Mouse (Mus musculus): ENCODE data around the gene Ston2. TPM values are rescaled to one million over a fixed set of nuclear protein-coding genes. Genes with fewer than 3 reads are reported as not detected.
"Not testable (repeated sequence)": the region's sequence is repeated elsewhere in the genome, so short reads cannot be mapped to it uniquely, and the experiment has no call there.

Ston2 gene
- polyA plus RNA-seq, 1 experiment from 2014 or later = 6.7 TPM

- no peak overlapping the region for H3K4me2 ChIP-seq
- ATAC-seq (replicated peaks; ENCODE audit: insufficient number of reproducible peaks, low FRiP score, low TSS enrichment) = no peak
- no peak overlapping the region for H3K9ac ChIP-seq (ENCODE audit: low read depth, low read length)
- H3K4me1 ChIP-seq (ENCODE audit: control insufficient read depth, insufficient read depth, low read length) = peaks cover 9% of the 10 kb centered on the region; the same call in 1 of the 2 replicates
- whole genome bisulfite sequencing (ENCODE audit: insufficient replicate concordance) = 85% methylated on average over 5 of the region's 5 CpGs
- no peak overlapping the region for H3K4me3 ChIP-seq (ENCODE audit: low read depth, low read length)
- H3K9me3 ChIP-seq (replicated peaks; ENCODE audit: control insufficient read depth, low read length) = no peaks in the 10 kb centered on the region
- no peaks in the 10 kb centered on the region for H3K27me3 ChIP-seq (ENCODE audit: control insufficient read depth, insufficient read depth, low read length)
- no peak overlapping the region for H3K27ac ChIP-seq (ENCODE audit: low read depth, low read length)
- no peaks in the 10 kb centered on the region for H3K36me3 ChIP-seq (ENCODE audit: control insufficient read depth, insufficient read depth, low read length)
Observed at GRCm38 (mm10) chr12:91752711-91753110, 35.5 kb downstream of the Ston2 start.

- Histone ChIP-seq H3K4me3 (ENCODE audit: low read depth, low read length) (no peak overlapping the region), H3K4me2 (no peak overlapping the region), H3K36me3 (ENCODE audit: control insufficient read depth, insufficient read depth, low read length) (no peaks in the 10 kb centered on the region), H3K9me3 (replicated peaks; ENCODE audit: control insufficient read depth, low read length) (no peaks in the 10 kb centered on the region), H3K4me1 (ENCODE audit: control insufficient read depth, insufficient read depth, low read length) (peaks cover 9% of the 10 kb centered on the region; the same call in 1 of the 2 replicates), H3K27me3 (ENCODE audit: control insufficient read depth, insufficient read depth, low read length) (no peaks in the 10 kb centered on the region), H3K27ac (ENCODE audit: low read depth, low read length) (no peak overlapping the region), H3K9ac (ENCODE audit: low read depth, low read length) (no peak overlapping the region)
- WGBS (ENCODE audit: insufficient replicate concordance) = 81% methylated on average over 13 of the region's 13 CpGs
- no peak for ATAC-seq (replicated peaks; ENCODE audit: insufficient number of reproducible peaks, low FRiP score, low TSS enrichment)
Observed at GRCm38 (mm10) chr12:91751893-91752597, 36.1 kb downstream of the Ston2 start.

- Histone ChIP-seq H3K4me2 (no peak overlapping the region), H3K9ac (ENCODE audit: low read depth, low read length) (no peak overlapping the region), H3K27ac (ENCODE audit: low read depth, low read length) (no peak overlapping the region), H3K4me3 (ENCODE audit: low read depth, low read length) (no peak overlapping the region), H3K4me1 (ENCODE audit: control insufficient read depth, insufficient read depth, low read length) (peaks cover 14% of the 10 kb centered on the region), H3K9me3 (replicated peaks; ENCODE audit: control insufficient read depth, low read length) (no peaks in the 10 kb centered on the region), H3K27me3 (ENCODE audit: control insufficient read depth, insufficient read depth, low read length) (no peaks in the 10 kb centered on the region), H3K36me3 (ENCODE audit: control insufficient read depth, insufficient read depth, low read length) (no peaks in the 10 kb centered on the region)
- no peak for ATAC-seq (replicated peaks; ENCODE audit: insufficient number of reproducible peaks, low FRiP score, low TSS enrichment)
- WGBS (ENCODE audit: insufficient replicate concordance) = 75% methylated on average over 11 of the region's 11 CpGs
Observed at GRCm38 (mm10) chr12:91749543-91750184, 38.5 kb downstream of the Ston2 start.

- Histone ChIP-seq H3K27ac (ENCODE audit: low read depth, low read length) (no peak overlapping the region), H3K36me3 (ENCODE audit: control insufficient read depth, insufficient read depth, low read length) (no peaks in the 10 kb centered on the region), H3K9ac (ENCODE audit: low read depth, low read length) (no peak overlapping the region), H3K4me2 (no peak overlapping the region), H3K27me3 (ENCODE audit: control insufficient read depth, insufficient read depth, low read length) (no peaks in the 10 kb centered on the region), H3K9me3 (replicated peaks; ENCODE audit: control insufficient read depth, low read length) (no peaks in the 10 kb centered on the region), H3K4me1 (ENCODE audit: control insufficient read depth, insufficient read depth, low read length) (peaks cover 14% of the 10 kb centered on the region), H3K4me3 (ENCODE audit: low read depth, low read length) (no peak overlapping the region)
- WGBS (ENCODE audit: insufficient replicate concordance) = 55% methylated on average over 18 of the region's 18 CpGs
- ATAC-seq (replicated peaks; ENCODE audit: insufficient number of reproducible peaks, low FRiP score, low TSS enrichment) = no peak
Observed at GRCm38 (mm10) chr12:91748241-91748865, 39.8 kb downstream of the Ston2 start.

GRCm38 (mm10) chr12:91746839-91747238 lies 41.3 kb downstream of the Ston2 start:
- ATAC-seq (replicated peaks; ENCODE audit: insufficient number of reproducible peaks, low FRiP score, low TSS enrichment); H3K36me3 ChIP-seq (ENCODE audit: control insufficient read depth, insufficient read depth, low read length); H3K9me3 ChIP-seq (replicated peaks; ENCODE audit: control insufficient read depth, low read length); H3K4me2 ChIP-seq; H3K9ac ChIP-seq (ENCODE audit: low read depth, low read length); H3K27me3 ChIP-seq (ENCODE audit: control insufficient read depth, insufficient read depth, low read length); H3K4me3 ChIP-seq (ENCODE audit: low read depth, low read length); H3K27ac ChIP-seq (ENCODE audit: low read depth, low read length): not testable (repeated sequence)
- peaks cover 14% of the 10 kb centered on the region for H3K4me1 ChIP-seq (ENCODE audit: control insufficient read depth, insufficient read depth, low read length)
- 89% methylated on average over 5 of the region's 5 CpGs for whole genome bisulfite sequencing (ENCODE audit: insufficient replicate concordance)

GRCm38 (mm10) chr12:91745758-91746290 lies 42.4 kb downstream of the Ston2 start:
- ATAC-seq (replicated peaks; ENCODE audit: insufficient number of reproducible peaks, low FRiP score, low TSS enrichment) = peak; percentile 86
- Histone ChIP-seq H3K27me3 (ENCODE audit: control insufficient read depth, insufficient read depth, low read length) (no peaks in the 10 kb centered on the region), H3K9ac (ENCODE audit: low read depth, low read length) (peak overlapping the region; percentile 53), H3K27ac (ENCODE audit: low read depth, low read length) (peak overlapping the region; percentile 82), H3K4me1 (ENCODE audit: control insufficient read depth, insufficient read depth, low read length) (peaks cover 14% of the 10 kb centered on the region), H3K4me2 (peak overlapping the region; percentile 23), H3K36me3 (ENCODE audit: control insufficient read depth, insufficient read depth, low read length) (no peaks in the 10 kb centered on the region), H3K9me3 (replicated peaks; ENCODE audit: control insufficient read depth, low read length) (no peaks in the 10 kb centered on the region), H3K4me3 (ENCODE audit: low read depth, low read length) (peak overlapping the region; percentile 33)
- 26% methylated on average over 11 of the region's 11 CpGs for WGBS (ENCODE audit: insufficient replicate concordance)

- Histone ChIP-seq H3K9ac (ENCODE audit: low read depth, low read length) (no peak overlapping the region), H3K4me3 (ENCODE audit: low read depth, low read length) (no peak overlapping the region), H3K9me3 (replicated peaks; ENCODE audit: control insufficient read depth, low read length) (no peaks in the 10 kb centered on the region), H3K36me3 (ENCODE audit: control insufficient read depth, insufficient read depth, low read length) (no peaks in the 10 kb centered on the region), H3K27ac (ENCODE audit: low read depth, low read length) (no peak overlapping the region), H3K4me2 (peak overlapping the region; percentile 21), H3K27me3 (ENCODE audit: control insufficient read depth, insufficient read depth, low read length) (no peaks in the 10 kb centered on the region), H3K4me1 (ENCODE audit: control insufficient read depth, insufficient read depth, low read length) (peaks cover 12% of the 10 kb centered on the region)
- 85% methylated on average over 6 of the region's 6 CpGs for WGBS (ENCODE audit: insufficient replicate concordance)
- no peak for ATAC-seq (replicated peaks; ENCODE audit: insufficient number of reproducible peaks, low FRiP score, low TSS enrichment)
Observed at GRCm38 (mm10) chr12:91744091-91744490, 44.1 kb downstream of the Ston2 start.

GRCm38 (mm10) chr12:91742916-91743315 lies 45.3 kb downstream of the Ston2 start:
- Histone ChIP-seq H3K4me2 (no peak overlapping the region), H3K27me3 (ENCODE audit: control insufficient read depth, insufficient read depth, low read length) (no peaks in the 10 kb centered on the region)
- WGBS (ENCODE audit: insufficient replicate concordance) = 87% methylated on average over 7 of the region's 7 CpGs

More at GRCm38 (mm10) chr12:91742916-91743315, 45.3 kb downstream of the Ston2 start:
- no peaks in the 10 kb centered on the region for H3K9me3 ChIP-seq (replicated peaks; ENCODE audit: control insufficient read depth, low read length)
- H3K4me1 ChIP-seq (ENCODE audit: control insufficient read depth, insufficient read depth, low read length) = peaks cover 7% of the 10 kb centered on the region
- no peak overlapping the region for H3K4me3 ChIP-seq (ENCODE audit: low read depth, low read length)
- no peak for ATAC-seq (replicated peaks; ENCODE audit: insufficient number of reproducible peaks, low FRiP score, low TSS enrichment)
- H3K9ac ChIP-seq (ENCODE audit: low read depth, low read length) = no peak overlapping the region
- no peak overlapping the region for H3K27ac ChIP-seq (ENCODE audit: low read depth, low read length)
- no peaks in the 10 kb centered on the region for H3K36me3 ChIP-seq (ENCODE audit: control insufficient read depth, insufficient read depth, low read length)

All from heart, embryonic 11.5 days (tissue).